Mouse (Mus musculus): ENCODE measurements around the gene Tnnt2. TPM values are rescaled to one million over a fixed set of nuclear protein-coding genes. Genes with fewer than 3 reads are reported as not detected.

Tnnt2 gene
- total RNA-seq, 2 experiments from 2014 or later = 2.5 to 2.6 TPM

- no peak for DNase-seq
Measured at GRCm38 (mm10) chr1:135899991-135900515, 63.9 kb downstream of the Tnnt2 start.

Other genes with a start within 250 kb of the Tnnt2 start
- 10 to 100 TPM; 11.3 to 17.1 TPM for gene Nav1, start 229.1 kb upstream of the Tnnt2 start, total RNA-seq (2021)
- 10 to 100 TPM; 73.3 to 99.3 TPM for gene Csrp1, start 116.3 kb upstream of the Tnnt2 start, total RNA-seq (2021)
- 10 to 100 TPM; 45.8 to 51.9 TPM for gene Phlda3, start 70.2 kb upstream of the Tnnt2 start, total RNA-seq (2021)
- gene Tnni1, start 56.9 kb upstream of the Tnnt2 start, total RNA-seq (2021) = under 1 TPM in 1 of 2 experiments, not detected in 1; 0.33 TPM
- gene Lad1, start 17.8 kb upstream of the Tnnt2 start, total RNA-seq (2021) = not detected
- gene Pkp1, start 82.9 kb downstream of the Tnnt2 start, total RNA-seq (2021) = not detected
- gene Igfn1, start 170.0 kb downstream of the Tnnt2 start, total RNA-seq (2021) = under 1 TPM in 1 of 2 experiments, not detected in 1; 0.07 TPM
- 10 to 100 TPM; 32.4 to 43.1 TPM for gene Tmem9, start 171.8 kb downstream of the Tnnt2 start, total RNA-seq (2021)
- not detected for gene Ascl5, start 214.4 kb downstream of the Tnnt2 start, total RNA-seq (2021)
- under 1 TPM; 0.10 to 0.23 TPM for gene Cacna1s, start 216.4 kb downstream of the Tnnt2 start, total RNA-seq (2021)